In the genomic region with DNA sequence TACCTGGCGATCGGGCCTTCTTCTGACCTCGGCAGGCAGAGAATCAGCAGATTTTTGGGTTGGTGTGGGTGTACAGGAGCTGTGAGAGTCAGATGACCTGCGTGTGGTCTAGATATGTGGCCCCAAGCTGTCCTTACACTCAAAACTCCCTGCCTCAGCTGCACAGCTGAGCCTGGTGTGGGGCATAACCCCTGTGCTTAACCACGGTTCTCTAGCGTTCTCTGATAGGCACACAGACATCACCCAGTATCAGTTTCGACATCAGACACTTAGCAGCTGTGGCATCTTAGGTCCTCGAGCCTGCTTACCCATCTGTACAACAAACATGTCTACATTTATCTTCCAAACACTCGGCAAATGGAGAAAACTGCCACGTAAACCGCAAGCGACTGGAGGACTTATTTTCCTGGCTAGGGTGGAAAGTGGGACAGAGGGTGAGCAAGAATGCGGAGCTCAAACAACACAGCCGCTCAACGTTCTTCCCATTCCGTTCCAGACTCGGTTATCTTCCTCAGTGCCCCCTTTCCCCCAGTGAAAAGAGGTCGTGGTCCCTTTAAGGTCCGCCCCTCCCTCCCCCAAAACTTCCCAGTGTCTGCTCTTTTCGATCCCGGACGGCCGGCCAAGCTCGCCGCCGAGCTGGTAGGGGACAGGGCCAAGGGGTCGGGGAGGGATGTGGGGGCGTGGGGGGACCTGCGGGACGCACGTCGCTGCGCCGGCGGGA, we compare ENCODE assay signal across 8 mouse cellular contexts. TPM values are rescaled to one million over a fixed set of nuclear protein-coding genes. Genes with fewer than 3 reads are reported as not detected.
DNase-seq lines count a peak whose midpoint lies in the region; ATAC-seq and TF ChIP-seq lines count a peak whose summit lies in the region.

A gene (plus strand): TSS at position 321 of the 721 bp plus-strand sequence.

- peak within 1 kb of the TSS; percentile 93 for H3K27ac ChIP-seq in cortical plate, adult 2 months (ENCODE audit: insufficient read depth, low read length)
- peak within 1 kb of the TSS; percentile 100 for H3K27ac ChIP-seq in kidney, embryonic 14.5 days (ENCODE audit: low read depth, low read length)
- H3K27ac ChIP-seq in liver, embryonic 12.5 days: peak within 1 kb of the TSS; percentile 99

- H3K4me2 ChIP-seq in kidney, embryonic 14.5 days (replicated peaks; ENCODE audit: low read depth, low read length): peak within 1 kb of the TSS; percentile 79
- H3K4me2 ChIP-seq in liver, embryonic 12.5 days: peak within 1 kb of the TSS; percentile 94

- peaks cover 51% of the 10 kb centered on the region for H3K4me1 ChIP-seq in E14TG2a.4 (replicated peaks; ENCODE audit: low read depth, low read length)
- H3K4me1 ChIP-seq in cortical plate, adult 2 months (ENCODE audit: control insufficient read depth, insufficient read depth, low read length): peaks cover 8% of the 10 kb centered on the region
- peaks cover 31% of the 10 kb centered on the region for H3K4me1 ChIP-seq in kidney, embryonic 14.5 days (ENCODE audit: control insufficient read depth, insufficient read depth, low read length)
- peaks cover 47% of the 10 kb centered on the region for H3K4me1 ChIP-seq in liver, embryonic 12.5 days

- TF ChIP-seq CTCF in E14TG2a.4 (conservative IDR thresholded peaks at IDR 0.05; ENCODE audit: low read length): no peak
- TF ChIP-seq CTCF in cortical plate, adult 2 months (IDR thresholded peaks at IDR 0.05; ENCODE audit: extremely low read depth, insufficient read depth, low read length): no peak

- DNase-seq in 3T3-L1 (ENCODE audit: low read depth, low spot score): peak; percentile 61
- peak; percentile 86 to 88 for DNase-seq in heart, adult 18-20 months
- peak; percentile 84 for DNase-seq in naive thymus-derived CD4-positive, alpha-beta T cell, adult 2 months (ENCODE audit: low read depth)
- DNase-seq in cerebellum, postnatal 10 days: no peak

- H3K36me3 ChIP-seq in E14TG2a.4 (ENCODE audit: insufficient read depth, low read length): peaks cover 19% of the 10 kb centered on the region
- H3K36me3 ChIP-seq in kidney, embryonic 14.5 days (ENCODE audit: control insufficient read depth, insufficient read depth, low read length): peaks cover 17% of the 10 kb centered on the region
- H3K36me3 ChIP-seq in liver, embryonic 12.5 days: peaks cover 17% of the 10 kb centered on the region

- peak; percentile 21; the same call in 1 of the 2 replicates for TF ChIP-seq POLR2A in cortical plate, adult 2 months (IDR thresholded peaks at IDR 0.05; ENCODE audit: extremely low read depth, insufficient read depth, low read length)

- no peaks in the 10 kb centered on the region for H3K9me3 ChIP-seq in E14TG2a.4 (ENCODE audit: low read length)
- H3K9me3 ChIP-seq in kidney, embryonic 14.5 days (ENCODE audit: control insufficient read depth, low read length): no peaks in the 10 kb centered on the region
- H3K9me3 ChIP-seq in liver, embryonic 12.5 days (replicated peaks): no peaks in the 10 kb centered on the region

- WGBS in kidney, embryonic 14.5 days: 3% methylated on average over 35 of the region's 35 CpGs
- 3% methylated on average over 35 of the region's 35 CpGs for WGBS in liver, embryonic 12.5 days (ENCODE audit: insufficient replicate concordance)

- no peaks in the 10 kb centered on the region for H3K27me3 ChIP-seq in E14TG2a.4 (ENCODE audit: insufficient read depth, low read length)
- H3K27me3 ChIP-seq in kidney, embryonic 14.5 days (ENCODE audit: control insufficient read depth, insufficient read depth, low read length): no peaks in the 10 kb centered on the region
- no peaks in the 10 kb centered on the region for H3K27me3 ChIP-seq in liver, embryonic 12.5 days (replicated peaks)

- H3K9ac ChIP-seq in kidney, embryonic 14.5 days (ENCODE audit: low read depth, low read length): peak within 1 kb of the TSS; percentile 93
- H3K9ac ChIP-seq in liver, embryonic 12.5 days: peak within 1 kb of the TSS; percentile 97

- ATAC-seq in kidney, embryonic 14.5 days (ENCODE audit: low FRiP score, low TSS enrichment): peak; percentile 18
- no peak for ATAC-seq in liver, embryonic 12.5 days

- H3K4me3 ChIP-seq in E14TG2a.4 (replicated peaks; ENCODE audit: low read length): peak within 1 kb of the TSS; percentile 89
- peak within 1 kb of the TSS; percentile 64 for H3K4me3 ChIP-seq in cortical plate, adult 2 months (ENCODE audit: insufficient read depth, low read length)
- H3K4me3 ChIP-seq in kidney, embryonic 14.5 days (ENCODE audit: low read length): peak within 1 kb of the TSS; percentile 80
- peak within 1 kb of the TSS; percentile 93 for H3K4me3 ChIP-seq in liver, embryonic 12.5 days

RNA-seq across cellular contexts. Expression of the gene that starts here (rescaled TPM):
- polyA plus RNA-seq in cortical plate, adult 2 months (2012; rRNA removed): 350 and 362 TPM in 2 replicates
- total RNA-seq in heart, adult 18-20 months (2021): 100 to 1,000 TPM; 196 to 224 TPM
- polyA plus RNA-seq in kidney, embryonic 14.5 days (2014; fragmentation: Nextera tagmentation; extraction: Ambion mirVana): 283 and 322 TPM in 2 replicates
- 186 and 188 TPM in 2 replicates for polyA plus RNA-seq in liver, embryonic 12.5 days (2016; fragmentation: Nextera tagmentation; extraction: Ambion mirVana)

Comparison
In these comparisons a context has a peak if more than half of its experiments do, and no peak if none do; other contexts are left out.
1. DNase-seq: peak in 3T3-L1 (single experiment), heart, adult 18-20 months (2 of 2) and naive thymus-derived CD4-positive, alpha-beta T cell, adult 2 months (single experiment); none in cerebellum, postnatal 10 days (0 of 2).
2. Peak in every context shown above with its lines, with median percentiles within 50 percentile points of each other: H3K4me3 ChIP-seq and H3K27ac ChIP-seq.